Mouse (Mus musculus) liver, adult 2 months (tissue): ENCODE data around the gene Mib2. TPM values are rescaled to one million over a fixed set of nuclear protein-coding genes. Genes with fewer than 3 reads are reported as not detected.

Source experiments
- DNase-seq: peaks from one replicate; pipeline ENCODE4 v3.0.0-alpha.2; 2011; ENCODE audit warnings: low read depth, low spot score; ENCODE audit errors: extremely low read depth
- H3K27ac ChIP-seq: fragments of 200-500 bp; replicated peaks from 2 replicates; pipeline ENCODE4 v1.5.1; 2012; ENCODE audit warnings: low read depth, mild to moderate bottlenecking, control low read depth, inconsistent platforms, low read length; ENCODE audit not compliant: insufficient read depth
- H3K27me3 ChIP-seq: fragments of 200-500 bp; 2 replicates; pipeline ENCODE4 v1.6.1; 2012; ENCODE audit warnings: mild to moderate bottlenecking, moderate library complexity, low read length, inconsistent platforms; ENCODE audit not compliant: control insufficient read depth, insufficient read depth
- H3K36me3 ChIP-seq: fragments of 200-500 bp; 2 replicates; pipeline ENCODE4 v1.6.1; 2012; ENCODE audit warnings: low read length, inconsistent platforms; ENCODE audit not compliant: control insufficient read depth, insufficient read depth
- H3K4me1 ChIP-seq: fragments of 200-500 bp; 2 replicates; pipeline ENCODE4 v1.6.1; 2011; ENCODE audit warnings: low read length; ENCODE audit not compliant: control insufficient read depth, insufficient read depth
- H3K4me3 ChIP-seq: fragments of 200-500 bp; 2 replicates; pipeline ENCODE4 v1.5.1; 2011; ENCODE audit warnings: low read depth, mild to moderate bottlenecking, control low read depth, low read length, moderate library complexity; ENCODE audit not compliant: insufficient read depth
- H3K79me2 ChIP-seq: fragments of 200-500 bp; 2 replicates; pipeline ENCODE4 v1.6.1; 2012; ENCODE audit warnings: inconsistent platforms, mild to moderate bottlenecking, low read length, moderate library complexity; ENCODE audit not compliant: control insufficient read depth, insufficient read depth
- H3K9ac ChIP-seq: fragments of 200-500 bp; 2 replicates; pipeline ENCODE4 v1.6.1; 2012; ENCODE audit warnings: low read depth, mild to moderate bottlenecking, control low read depth, inconsistent platforms, low read length
- CTCF ChIP-seq: fragments of 200-500 bp; IDR thresholded peaks from 2 replicates; pipeline ENCODE4 v1.5.1; 2011; ENCODE audit warnings: low read depth, low read length, control low read depth
- POLR2A ChIP-seq: fragments of 200-500 bp; IDR thresholded peaks from 2 replicates; pipeline ENCODE4 v1.6.1; 2011; ENCODE audit warnings: low read length, control low read depth; ENCODE audit not compliant: insufficient read depth; ENCODE audit errors: extremely low read depth
- WGBS: fragments of 180-500 bp; shearing (Covaris S2); methylation state at CpG from one replicate; pipeline ENCODE4 v1.1.7; 2018; 5-methylcytosine and 5-hydroxymethylcytosine counted together
- polyA plus RNA-seq: library from polyadenylated mRNA; depleted of rRNA; stranded (reverse); fragments of >200 nt; gene quantifications from 2 replicates; pipeline ENCODE4 v1.2.3, GENCODE M21; 2012
- total RNA-seq: library from RNA; depleted of rRNA; stranded (reverse); fragments of >200 nt; gene quantifications from 2 replicates; pipeline ENCODE4 v1.2.3, GENCODE M21; 2014

Gene Mib2
- total and polyA plus RNA-seq, 2 experiments = 16.4 to 35.8 TPM

DNA sequence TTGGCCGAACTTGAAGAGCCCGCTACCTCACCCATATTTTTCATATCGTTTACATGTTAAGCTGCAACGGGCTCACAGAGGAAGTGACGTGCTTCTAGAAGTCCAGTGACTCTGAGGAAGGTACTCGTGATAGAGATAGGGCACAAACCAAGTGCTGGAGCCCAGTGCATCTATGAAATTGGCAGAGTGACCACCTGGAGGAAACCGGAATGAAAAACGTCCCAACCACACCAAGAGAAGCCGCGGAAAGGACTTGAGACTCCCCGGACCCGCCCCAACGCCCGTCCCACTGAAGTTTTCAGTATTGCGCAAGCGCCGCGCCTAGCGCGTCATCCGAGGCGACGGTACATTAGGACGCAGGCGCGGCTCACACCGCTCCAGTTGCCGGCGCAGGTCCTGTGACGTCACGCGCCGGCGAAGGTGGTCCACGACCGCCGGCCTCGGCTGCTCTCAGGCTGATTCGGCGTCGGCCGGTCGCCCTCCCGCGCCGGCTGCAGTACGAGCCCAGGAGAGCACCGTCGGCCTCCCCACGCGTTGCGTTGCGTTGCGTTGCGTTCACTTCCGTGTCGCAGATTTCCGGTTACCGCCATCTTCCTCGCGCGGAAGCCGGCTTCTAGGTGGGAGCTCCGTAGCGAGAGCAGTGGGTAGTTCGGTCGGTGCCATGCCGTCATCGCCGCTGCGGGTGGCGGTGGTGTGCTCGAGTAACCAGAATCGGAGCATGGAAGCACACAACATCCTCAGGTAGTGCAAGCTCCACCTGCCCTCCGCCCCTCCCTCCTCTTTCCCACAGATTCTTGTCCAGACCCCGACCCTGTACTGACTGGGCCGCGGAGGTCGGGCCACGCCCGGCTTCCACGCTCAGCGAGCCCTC is 36.0 kb upstream of the Mib2 start, which contains the start of gene Ssu72:
Gene Ssu72, plus strand, starts transcription at position 80 of the 871 bp plus-strand sequence.
- H3K27me3 ChIP-seq = no peaks in the 10 kb centered on the region
- no peak for TF ChIP-seq CTCF
- no peak for TF ChIP-seq POLR2A
- peaks cover 19% of the 10 kb centered on the region for H3K79me2 ChIP-seq
- H3K36me3 ChIP-seq = no peaks in the 10 kb centered on the region
- H3K4me1 ChIP-seq = peaks cover 2% of the 10 kb centered on the region
- under 1% methylated on average over 83 of the region's 83 CpGs for WGBS
- peak within 1 kb of the TSS; percentile 79 for H3K4me3 ChIP-seq
- peak; percentile 81 for DNase-seq
- H3K9ac ChIP-seq = peak within 1 kb of the TSS; percentile 97
- H3K27ac ChIP-seq = peak within 1 kb of the TSS; percentile 92

DNA sequence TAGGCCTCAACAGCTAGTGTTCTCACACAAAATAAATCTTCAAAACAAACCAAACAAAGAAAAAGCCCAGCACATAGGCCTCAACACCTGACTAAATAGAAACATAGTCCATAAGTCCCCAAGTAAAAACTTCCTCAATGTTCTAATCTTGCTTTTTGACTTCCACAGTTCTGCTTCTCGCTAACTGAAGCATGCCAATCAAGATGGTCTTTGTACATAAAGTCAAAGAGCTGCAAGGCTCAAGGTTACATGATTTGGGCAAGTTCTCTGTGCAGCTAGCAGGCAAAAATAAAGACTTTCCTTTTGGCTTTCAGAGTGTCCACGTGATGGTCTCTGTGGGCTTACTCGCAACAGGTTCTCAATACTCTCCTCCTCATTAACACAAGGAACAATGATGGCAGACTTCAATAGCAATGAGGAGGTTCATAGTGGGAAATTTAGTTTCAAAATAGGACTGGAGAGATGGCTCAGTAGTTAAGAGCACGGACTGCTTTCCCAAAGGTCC is 34.5 kb upstream of the Mib2 start:
- Histone ChIP-seq H3K27ac (no peak overlapping the region), H3K4me3 (no peak overlapping the region), H3K79me2 (peaks cover 19% of the 10 kb centered on the region), H3K4me1 (peaks cover 2% of the 10 kb centered on the region), H3K36me3 (no peaks in the 10 kb centered on the region), H3K9ac (no peak overlapping the region), H3K27me3 (no peaks in the 10 kb centered on the region)
- TF ChIP-seq CTCF (no peak), POLR2A (no peak)
- DNase-seq = no peak
- 98% methylated on average over 4 of the region's 4 CpGs for WGBS

DNA sequence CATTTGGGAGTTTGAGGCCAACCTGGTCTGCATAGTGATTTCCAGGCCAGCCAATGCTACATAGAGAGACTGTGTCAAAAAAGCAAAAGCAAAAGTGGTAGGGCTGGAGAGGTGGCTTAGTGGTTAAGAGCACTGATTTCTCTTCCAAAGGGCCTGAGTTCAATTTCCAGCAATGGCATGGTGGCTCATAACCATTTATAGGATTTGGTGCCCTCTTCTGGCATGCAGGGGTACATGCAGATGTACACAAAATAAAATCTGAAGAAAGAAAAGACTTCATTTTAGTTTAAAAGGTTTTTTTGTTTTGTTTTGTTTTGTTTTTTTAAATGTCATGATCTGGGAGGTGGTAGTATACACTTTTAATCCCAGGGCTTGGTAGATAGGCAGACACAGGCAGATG is 31.4 kb upstream of the Mib2 start:
- TF ChIP-seq POLR2A = no peak
- 0 out of 2 replicates have a peak, but pooled peaks have one; percentile 19 for TF ChIP-seq CTCF
- H3K4me1 ChIP-seq = no peaks in the 10 kb centered on the region
- H3K9ac ChIP-seq = no peak overlapping the region
- H3K79me2 ChIP-seq = peaks cover 5% of the 10 kb centered on the region
- peak; percentile 46 for DNase-seq
- no peaks in the 10 kb centered on the region for H3K36me3 ChIP-seq
- H3K27me3 ChIP-seq = no peaks in the 10 kb centered on the region
- no peak overlapping the region for H3K4me3 ChIP-seq
- no peak overlapping the region for H3K27ac ChIP-seq

DNA sequence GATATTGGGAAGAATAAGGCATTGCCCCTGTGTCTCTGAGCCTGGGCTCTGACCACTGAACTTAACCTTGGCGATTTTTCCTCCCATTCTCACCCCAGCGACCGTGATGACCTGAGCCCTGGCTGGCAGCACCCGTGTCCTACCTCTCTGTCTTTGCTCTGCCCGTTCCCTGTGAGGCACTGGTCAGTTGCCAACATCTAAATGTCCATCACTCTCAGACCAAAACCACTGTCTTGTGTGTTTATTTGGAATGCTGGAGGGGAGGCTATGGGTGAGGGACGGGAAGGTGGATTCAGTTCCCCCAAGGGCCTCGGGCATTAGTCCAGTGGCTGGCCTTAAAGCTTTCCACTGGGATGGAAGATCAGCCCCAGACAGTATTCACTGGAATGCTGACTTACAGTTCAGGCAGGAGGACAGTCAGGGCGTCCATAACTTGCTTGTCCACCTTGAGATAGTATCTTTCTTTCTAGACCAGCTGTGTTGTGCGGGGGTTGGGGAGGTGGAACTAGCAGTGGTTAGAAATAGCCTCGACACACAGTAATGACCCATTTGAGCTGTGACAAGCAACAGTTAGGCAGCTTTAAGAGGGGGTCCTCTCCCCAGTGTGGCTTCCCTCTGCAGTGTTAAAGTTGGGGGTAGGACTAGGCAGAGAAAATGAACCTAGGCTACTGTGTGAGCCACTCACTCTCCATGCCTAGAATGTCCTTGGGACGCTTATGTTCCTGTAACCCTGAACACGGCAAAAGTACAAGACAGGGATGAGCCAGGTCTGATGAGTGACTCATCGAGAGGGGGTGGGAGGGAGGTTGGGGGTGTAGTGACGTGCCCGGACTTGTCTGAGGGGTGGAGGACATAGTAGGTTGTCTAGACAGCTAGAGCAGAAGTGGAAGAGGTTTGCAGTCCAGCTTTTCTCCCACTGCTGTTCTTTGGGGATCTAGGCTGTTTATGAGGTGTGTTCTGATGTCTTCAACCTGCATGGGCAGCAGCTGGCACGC is 27.6 kb upstream of the Mib2 start:
- H3K79me2 ChIP-seq = no peaks in the 10 kb centered on the region
- no peak overlapping the region for H3K27ac ChIP-seq
- no peak overlapping the region for H3K9ac ChIP-seq
- peaks cover 6% of the 10 kb centered on the region; the same call in 1 of the 2 replicates for H3K27me3 ChIP-seq
- no peak for DNase-seq
- H3K36me3 ChIP-seq = no peaks in the 10 kb centered on the region
- 68% methylated on average over 16 of the region's 16 CpGs for WGBS
- no peak overlapping the region for H3K4me3 ChIP-seq
- TF ChIP-seq POLR2A (no peak), CTCF (no peak)
- H3K4me1 ChIP-seq = no peaks in the 10 kb centered on the region

DNA sequence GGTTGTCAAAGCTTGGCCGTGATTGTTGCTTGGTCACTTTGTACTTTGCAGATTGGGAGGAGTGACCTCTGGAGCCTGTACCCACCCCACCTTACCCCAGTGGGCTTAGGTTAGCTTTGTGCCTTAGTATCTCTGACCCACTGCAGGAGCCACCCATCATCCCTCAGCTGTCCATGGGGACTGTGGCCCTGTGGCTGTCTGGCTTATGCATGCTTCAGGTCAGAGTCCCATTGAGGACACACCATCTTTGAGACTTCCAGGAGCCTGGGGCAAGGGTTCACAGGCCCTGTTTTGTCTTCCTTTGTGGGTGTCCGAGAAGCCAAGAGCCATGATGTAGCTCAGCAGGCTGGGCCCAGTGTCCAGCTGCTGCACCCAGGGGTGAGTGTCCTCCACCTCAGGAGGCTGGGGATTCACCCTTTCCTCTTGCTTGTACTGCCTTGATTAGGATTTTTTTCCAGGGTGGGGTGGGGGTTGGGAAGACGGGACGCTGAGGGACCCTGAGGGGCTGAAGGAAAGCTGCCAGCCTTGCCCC is 26.6 kb upstream of the Mib2 start:
- H3K4me3 ChIP-seq = no peak overlapping the region
- H3K36me3 ChIP-seq = no peaks in the 10 kb centered on the region
- no peak overlapping the region for H3K9ac ChIP-seq
- no peaks in the 10 kb centered on the region for H3K4me1 ChIP-seq
- H3K27ac ChIP-seq = no peak overlapping the region
- DNase-seq = no peak
- TF ChIP-seq POLR2A (no peak), CTCF (no peak)
- WGBS = 71% methylated on average over 4 of the region's 4 CpGs
- no peaks in the 10 kb centered on the region for H3K79me2 ChIP-seq
- H3K27me3 ChIP-seq = peaks cover 6% of the 10 kb centered on the region; the same call in 1 of the 2 replicates
